Mouse (Mus musculus): ENCODE data around the gene Oasl1.
"Not testable (repeated sequence)": the region's sequence is repeated elsewhere in the genome, so short reads cannot be mapped to it uniquely, and the experiment has no call there.

Gene Oasl1

DNA sequence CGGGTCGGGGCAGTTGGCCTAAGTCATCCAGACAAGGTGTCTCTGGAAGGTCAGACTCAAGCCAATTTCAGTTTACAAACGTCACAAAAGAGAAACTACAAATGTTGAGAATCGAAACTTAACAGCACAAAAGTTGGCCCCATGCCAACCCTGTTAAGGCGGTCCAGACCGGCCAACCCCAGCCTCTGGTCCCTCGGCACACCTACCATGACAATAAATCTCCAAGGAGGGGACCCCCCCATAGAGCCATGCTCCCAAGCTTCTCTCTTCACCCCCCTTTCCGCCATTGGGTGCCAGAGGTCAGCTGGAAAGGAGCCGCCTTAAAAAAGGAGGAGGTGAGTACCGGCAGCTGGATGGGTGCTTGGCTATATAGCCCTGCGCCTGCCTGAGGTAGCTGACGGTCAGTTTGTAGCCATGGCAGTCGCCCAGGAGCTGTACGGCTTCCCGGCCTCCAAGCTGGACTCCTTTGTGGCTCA, at the start of gene Oasl1:
TSS of gene Oasl1 (plus strand) at position 243 of the 476 bp plus-strand sequence.
- DNase-seq (ENCODE audit: low read depth, low spot score), result no peak

DNA sequence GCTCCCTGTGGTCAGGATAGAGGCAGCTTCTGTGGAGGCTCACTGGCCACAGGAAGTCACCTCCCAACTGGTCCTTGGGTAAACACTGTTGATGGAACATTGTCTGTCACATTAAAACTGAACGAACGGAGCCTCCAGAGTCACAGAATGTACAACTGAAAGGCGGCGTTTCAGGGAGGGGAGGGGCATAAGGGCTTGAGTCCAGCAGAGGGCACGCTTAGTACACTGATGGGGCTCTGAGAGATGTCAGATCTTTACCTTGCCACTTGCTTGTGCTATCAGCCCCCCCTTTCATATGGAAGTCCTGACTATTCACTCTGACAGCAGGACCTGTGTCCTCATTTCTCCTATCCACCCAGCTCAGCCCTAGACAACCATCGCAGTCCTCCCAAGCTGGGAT, 47.2 kb upstream of the Oasl1 start:
- DNase-seq (ENCODE audit: low read depth, low spot score), result no peak

DNA sequence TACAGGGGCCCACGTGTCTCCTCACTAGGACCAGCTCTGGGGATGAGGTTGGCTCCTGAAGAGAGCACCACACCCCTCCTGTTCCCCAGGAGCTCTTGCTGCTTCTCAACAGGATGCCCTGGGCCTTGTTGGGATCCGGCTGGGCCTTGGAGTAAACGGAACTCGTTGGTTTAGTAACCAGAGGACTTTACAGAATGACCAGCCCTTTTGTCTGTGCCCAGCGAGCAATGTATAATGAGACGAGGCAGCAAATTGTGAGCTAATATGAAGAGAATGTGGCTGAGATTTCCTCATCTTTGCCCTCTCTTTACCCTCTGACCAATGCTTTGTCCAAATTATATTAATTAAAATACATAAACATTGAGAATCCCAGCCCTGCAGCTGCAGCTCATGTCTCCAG, 46.7 kb upstream of the Oasl1 start:
- no peak for DNase-seq (ENCODE audit: low read depth, low spot score)

DNA sequence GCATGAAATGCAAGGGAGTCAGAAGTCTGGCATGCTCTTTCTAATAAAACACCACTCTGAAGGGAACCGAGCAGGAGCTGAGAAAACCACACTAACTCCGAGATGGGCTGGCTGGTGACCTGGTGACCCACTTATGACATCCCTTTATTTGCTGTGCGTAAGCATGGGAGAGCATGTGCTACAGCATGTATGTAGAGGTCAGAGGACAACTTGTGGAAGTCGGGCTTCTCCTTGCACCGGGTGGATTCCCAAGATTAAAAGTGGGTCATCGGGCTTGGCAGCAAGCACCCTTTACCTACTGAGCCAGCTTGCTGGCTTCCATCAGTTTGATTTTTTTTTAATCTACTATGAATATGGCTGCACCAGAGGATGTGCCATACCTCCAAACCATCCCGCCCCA, 45.6 kb upstream of the Oasl1 start:
- DNase-seq (ENCODE audit: low read depth, low spot score), result no peak

DNA sequence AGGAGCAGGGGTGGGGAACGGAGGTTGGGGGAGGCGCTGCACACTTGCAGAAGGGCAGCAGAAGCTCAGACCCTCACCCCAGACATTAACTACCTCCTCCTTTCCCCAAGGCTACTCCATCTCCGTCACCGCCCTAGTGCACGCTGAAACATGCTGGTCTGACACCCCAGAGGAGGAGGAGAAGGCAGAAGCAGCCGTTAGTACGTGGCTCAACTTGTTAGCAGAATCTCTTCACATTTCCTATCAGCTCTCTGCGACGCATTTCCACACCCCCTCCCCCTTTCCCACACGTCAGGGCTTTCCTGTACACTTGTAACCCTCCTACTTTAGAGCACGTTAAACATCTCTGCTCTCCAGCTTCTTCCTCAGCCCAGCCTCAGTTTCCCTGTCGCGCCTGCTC, 43.6 kb upstream of the Oasl1 start:
- DNase-seq (ENCODE audit: low read depth, low spot score), result no peak

DNA sequence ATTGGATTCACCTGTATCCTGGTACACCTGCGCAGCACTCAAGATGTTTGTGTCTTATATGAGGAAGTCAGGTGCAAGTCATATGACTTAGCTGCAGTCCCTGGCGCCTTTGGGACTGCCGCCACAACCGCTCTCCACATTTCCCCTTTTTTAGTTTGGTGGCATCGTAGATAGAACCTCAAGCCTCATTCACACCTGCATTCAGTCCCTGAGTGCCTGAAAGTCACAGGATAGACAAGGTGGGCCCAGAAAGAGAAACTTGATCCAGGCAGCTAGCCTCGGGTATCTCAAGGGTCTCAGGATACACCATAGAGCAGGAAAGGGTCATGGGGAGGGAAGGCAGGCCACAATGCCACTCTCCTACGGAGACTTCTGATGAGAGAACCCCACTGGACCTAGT, 40.7 kb upstream of the Oasl1 start:
- DNase-seq (ENCODE audit: low read depth, low spot score), result not testable (repeated sequence)

DNA sequence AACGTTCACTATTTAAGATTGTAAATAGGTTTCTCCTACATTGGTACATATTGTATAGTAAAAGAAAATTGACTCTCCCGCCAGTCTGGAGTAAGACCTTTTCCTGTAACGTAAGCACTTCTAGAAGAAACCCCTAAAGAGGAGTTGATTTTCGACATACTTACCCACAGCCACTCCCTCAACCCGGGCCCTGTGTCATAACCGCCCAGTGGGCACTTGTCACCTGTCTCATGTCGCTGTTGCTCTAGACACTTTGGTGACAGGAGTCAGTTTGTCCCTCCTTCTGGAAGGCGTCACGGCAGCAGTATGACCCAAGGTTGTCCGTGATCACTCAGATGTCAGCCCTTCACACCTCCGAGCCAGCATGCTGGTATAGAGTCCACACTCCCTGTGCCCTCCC, 40.0 kb upstream of the Oasl1 start:
- no peak for DNase-seq (ENCODE audit: low read depth, low spot score)

DNA sequence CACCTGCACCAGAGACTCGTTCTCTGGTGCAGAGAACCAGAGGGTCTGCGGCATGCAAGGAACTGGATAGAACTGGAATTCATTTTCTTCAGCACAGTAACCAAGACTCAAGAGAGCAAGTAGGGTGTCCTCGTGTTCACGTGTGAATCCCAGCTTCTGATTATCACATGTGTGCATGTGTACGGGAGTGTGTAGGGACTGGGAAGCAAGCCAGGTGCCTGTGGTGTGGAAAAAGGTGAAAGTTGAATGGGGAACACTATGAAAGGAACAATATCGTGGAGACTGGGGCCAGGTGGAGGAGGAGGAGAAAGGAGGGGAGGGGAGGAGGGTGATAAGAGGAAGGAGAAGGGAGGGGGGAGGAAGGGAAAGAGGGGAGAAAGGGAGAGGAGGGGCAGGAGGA, 36.2 kb upstream of the Oasl1 start:
- no peak for DNase-seq (ENCODE audit: low read depth, low spot score)

DNA sequence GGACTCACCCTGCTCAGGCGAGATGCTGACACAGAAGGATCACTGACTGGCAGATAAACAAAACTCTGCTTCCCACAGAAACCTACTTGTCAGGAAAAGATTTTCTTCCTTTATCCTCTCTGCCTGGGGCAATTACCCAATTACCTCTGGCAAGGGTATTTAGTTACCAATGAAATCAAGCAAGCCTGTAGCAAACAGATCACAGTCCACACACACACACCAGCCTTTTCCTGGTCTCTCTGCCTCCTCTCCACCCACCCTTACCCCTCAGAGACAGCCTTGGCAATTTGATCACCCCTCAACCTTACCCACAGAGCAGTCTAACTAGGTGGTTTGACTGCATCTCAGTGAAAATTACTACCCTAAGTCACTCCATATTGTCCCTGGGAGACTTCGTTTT, 34.0 kb upstream of the Oasl1 start:
- no peak for DNase-seq (ENCODE audit: low read depth, low spot score)

DNA sequence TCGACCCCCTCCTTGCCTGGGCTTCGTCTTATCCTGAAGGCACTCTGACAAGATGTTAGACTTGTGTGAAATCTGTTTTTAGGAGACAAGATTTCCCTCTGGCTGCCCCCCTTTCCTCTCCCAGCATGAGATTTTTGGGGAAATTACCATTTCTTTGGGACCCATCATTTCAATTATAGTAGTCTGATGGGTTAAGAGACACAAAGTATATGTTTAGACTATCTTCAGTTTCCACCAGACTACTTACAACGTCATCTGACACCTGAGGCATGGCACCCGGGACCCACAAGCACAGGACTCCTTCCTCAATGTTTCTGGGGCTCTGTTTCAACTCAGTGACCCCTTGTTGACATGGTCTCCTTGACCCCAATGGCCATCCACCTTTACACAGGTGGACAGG, 27.5 kb upstream of the Oasl1 start:
- no peak for DNase-seq (ENCODE audit: low read depth, low spot score)

DNA sequence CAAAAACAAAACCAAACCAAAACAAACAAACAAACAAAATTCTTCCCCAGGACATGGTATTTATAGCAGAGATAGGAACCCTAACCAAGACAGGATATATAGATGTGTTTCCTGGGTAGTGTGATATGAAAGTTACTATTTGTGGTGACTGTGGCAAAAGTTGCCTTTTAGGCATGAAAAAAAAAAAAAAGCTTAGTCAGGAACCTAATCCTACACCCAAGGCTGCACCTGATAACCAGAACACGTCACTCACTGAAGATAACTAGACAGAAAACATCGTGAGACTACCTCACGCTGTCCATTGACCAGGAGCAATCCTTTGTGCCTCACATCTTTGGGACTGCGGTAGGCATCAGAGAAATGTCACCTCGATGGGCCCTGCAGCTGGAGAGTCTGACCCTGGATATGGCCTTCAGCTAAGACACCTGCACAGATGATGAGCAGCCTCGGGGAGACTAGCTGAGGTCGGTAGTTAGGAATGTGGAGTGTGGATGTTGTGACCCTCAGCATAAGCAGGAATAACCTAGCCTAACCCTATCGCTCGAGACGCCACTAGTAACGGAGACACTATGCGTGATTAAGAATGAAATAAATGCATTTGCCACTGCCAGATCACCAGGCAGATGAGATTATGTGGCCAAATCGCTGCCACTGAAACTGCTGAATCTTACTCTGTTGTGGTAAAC, 26.2 kb upstream of the Oasl1 start, which contains the start of gene Oasl2:
TSS of gene Oasl2 (plus strand) at position 249 of the 686 bp plus-strand sequence.
- no peak for DNase-seq (ENCODE audit: low read depth, low spot score)

DNA sequence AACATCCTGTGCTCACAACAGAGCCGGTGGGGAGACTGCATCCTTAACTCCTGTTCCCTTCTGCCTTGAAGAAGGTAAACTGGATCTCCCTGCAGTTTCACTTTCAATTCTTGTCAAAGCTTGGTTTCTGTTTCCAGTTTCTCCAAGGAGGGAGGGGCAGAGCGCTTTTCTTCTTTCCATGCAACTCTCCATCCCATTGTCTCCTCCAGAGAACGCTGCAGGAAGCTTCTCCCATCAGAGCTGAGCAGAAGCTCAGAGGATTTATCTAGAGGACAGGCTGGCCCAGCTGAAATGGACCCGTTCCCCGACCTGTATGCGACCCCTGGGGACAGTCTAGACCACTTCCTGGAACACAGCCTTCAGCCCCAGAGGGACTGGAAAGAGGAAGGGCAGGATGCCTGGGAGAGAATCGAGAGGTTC, 25.7 kb upstream of the Oasl1 start:
- DNase-seq (ENCODE audit: low read depth, low spot score), result no peak

DNA sequence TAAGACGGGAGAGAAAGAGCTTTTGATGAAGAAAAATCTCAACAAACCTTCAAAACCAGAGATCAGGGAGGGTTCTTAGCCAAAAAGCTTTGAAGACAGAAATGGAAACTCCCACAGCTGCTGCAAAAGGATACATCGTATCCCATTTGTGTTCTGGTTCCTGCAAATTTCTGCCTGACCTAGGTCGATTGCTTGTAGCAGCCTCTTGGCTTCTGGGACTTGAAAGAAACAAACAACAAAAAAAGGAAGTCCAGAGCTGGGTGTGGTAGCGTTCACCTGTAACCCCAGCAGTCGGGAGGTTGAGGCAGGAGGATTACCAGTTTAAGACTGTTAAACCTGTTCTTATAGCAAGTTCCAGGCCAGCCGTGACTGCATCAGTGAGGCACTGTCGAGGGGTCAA, 24.2 kb upstream of the Oasl1 start:
- DNase-seq (ENCODE audit: low read depth, low spot score), result no peak

DNA sequence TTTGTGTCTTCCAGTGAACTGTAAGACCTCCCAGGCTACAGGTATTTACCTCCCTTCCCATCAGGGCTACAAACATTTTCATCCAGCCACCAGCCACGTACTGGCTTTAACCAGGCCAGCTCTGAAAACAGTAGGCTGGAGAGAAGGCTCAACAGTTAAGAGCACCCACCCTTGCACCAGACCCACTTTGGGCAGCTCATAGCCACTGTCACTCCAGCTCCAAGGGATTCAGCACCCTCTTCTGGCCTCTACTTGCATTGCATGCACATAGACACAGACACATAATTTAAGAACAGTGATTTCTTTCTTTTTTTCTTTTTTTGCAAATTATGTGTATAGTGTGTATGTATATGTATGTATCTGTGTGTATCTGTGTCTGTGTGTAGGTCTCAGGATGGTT, 20.6 kb upstream of the Oasl1 start:
- DNase-seq (ENCODE audit: low read depth, low spot score), result no peak

DNA sequence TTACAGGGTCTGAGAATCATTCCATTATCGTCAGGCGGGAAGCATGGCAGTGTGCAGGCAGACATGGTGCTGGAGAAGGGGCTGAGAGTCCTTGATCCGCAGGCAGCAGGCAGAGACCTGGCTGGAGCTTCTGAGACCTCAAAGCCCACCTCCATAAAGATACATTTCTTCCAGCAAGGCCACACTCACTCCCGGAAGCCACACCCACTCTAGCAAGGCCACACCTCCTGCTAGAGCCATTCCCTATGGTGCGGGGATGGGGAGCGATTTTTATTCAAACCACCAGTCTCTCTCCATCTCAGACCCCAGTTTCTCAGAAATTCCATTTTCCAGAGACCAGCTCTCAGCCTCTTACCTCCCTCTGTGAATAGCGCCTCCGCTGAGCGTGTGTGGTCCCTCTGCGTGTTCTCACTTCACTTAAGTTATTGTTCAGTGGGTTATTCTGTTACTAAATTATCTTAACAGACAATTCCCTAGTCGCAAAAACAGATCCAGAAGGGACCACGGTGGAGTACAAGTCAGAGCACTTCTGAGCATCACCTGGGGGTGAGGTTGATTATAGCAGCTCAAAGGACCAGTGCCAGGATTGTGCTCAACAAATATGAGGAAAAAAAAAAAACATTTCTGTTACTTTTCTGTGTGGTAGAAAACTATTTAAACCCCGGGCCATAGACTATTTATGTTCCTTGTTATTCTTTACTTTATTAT, 14.3 kb upstream of the Oasl1 start:
- DNase-seq (ENCODE audit: low read depth, low spot score), result no peak

DNA sequence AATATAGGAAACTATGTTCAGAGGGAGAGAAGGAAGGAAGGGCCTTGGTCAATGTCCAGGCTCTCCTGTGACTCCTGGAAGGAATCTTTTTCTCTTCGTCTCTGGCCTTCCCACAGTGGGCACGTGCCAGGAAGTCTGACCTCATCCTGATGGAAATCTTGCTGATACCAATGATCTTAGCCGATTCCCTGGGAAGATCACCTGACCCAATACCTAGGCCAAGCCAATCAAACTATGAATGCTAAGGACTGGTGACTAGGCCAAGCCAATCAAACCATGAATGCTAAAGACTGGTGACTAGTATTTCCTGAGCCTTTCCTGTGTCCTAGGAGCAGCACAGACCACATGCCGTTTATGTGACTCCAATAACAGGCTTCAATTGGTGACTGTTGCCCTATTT, 9.4 kb upstream of the Oasl1 start:
- DNase-seq (ENCODE audit: low read depth, low spot score), result no peak

DNA sequence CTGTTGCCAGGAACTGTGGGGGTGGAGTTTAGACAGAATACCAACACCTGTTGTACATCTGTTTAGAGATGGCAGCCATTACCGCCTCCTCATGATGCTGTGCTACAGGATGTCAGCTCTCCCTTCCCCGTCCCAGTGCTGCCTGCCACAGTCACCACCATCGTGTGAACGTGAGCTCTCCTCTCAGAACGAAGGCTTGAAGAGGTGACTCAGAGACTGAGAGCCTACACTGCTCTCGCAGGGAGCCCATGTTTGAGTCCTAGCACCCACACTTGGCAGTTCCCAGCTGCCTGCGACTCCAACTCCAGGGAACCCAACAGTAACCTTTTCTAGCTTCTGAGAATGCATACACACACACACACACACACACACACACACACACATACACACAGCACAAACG, 8.2 kb upstream of the Oasl1 start:
- no peak for DNase-seq (ENCODE audit: low read depth, low spot score)

DNA sequence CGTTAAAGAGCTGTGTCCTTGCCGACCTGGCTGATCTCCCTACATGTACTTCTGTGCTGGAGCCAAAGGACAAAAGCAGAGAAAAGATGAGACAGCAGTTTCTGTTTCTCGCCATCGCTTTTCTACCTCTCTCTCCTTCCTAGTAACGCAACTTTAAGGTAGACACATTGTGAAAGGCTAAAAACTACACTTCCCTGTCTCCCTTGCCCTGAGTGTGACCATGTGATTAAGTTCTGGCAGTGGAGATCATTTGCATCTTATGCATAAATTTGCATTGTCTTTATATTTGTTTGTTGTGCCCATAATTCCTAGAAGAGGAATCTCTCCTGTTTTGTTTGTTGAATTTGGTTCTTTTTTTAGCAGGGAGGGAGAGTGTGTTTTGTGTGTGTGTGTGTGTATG, 7.2 kb upstream of the Oasl1 start:
- no peak for DNase-seq (ENCODE audit: low read depth, low spot score)

DNA sequence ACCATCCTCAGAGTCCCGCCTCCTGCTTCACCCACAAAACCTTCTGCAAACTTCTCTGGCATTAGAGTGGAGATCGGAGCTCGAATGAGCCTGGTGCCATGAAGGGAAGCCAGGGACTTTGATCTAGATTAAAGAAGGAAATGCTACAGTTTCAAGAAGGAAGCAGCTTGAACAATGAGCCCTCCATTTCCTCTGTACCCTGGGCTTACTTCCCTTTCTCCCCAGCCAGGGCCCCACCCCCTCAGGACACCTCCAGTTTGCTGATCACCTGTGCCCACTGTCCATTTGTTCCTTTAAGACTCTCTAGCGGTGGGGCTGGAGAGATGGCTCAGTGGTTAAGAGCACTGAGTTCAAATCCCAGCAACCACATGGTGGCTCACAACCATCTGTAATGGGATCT, 6.3 kb upstream of the Oasl1 start:
- DNase-seq (ENCODE audit: low read depth, low spot score), result no peak

DNA sequence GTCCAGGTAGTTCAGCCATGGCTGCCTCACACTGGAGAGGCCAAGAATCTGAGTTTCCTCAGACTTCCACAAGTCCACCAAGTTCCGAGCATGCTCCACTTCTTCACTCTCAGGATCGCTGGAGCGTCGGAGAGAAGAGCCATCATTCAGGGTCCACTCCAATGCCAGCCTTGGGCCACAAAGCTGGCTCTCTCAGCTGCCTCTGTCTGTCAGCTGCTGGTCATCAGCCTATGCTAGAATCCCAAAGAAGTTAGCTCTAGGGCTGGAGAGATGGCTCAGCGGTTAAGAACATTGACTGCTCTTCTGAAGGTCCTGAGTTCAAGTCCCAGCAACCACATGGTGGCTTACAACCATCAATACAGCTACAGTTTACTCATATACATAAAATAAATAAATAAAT, 5.7 kb upstream of the Oasl1 start:
- not testable (repeated sequence) for DNase-seq (ENCODE audit: low read depth, low spot score)

DNA sequence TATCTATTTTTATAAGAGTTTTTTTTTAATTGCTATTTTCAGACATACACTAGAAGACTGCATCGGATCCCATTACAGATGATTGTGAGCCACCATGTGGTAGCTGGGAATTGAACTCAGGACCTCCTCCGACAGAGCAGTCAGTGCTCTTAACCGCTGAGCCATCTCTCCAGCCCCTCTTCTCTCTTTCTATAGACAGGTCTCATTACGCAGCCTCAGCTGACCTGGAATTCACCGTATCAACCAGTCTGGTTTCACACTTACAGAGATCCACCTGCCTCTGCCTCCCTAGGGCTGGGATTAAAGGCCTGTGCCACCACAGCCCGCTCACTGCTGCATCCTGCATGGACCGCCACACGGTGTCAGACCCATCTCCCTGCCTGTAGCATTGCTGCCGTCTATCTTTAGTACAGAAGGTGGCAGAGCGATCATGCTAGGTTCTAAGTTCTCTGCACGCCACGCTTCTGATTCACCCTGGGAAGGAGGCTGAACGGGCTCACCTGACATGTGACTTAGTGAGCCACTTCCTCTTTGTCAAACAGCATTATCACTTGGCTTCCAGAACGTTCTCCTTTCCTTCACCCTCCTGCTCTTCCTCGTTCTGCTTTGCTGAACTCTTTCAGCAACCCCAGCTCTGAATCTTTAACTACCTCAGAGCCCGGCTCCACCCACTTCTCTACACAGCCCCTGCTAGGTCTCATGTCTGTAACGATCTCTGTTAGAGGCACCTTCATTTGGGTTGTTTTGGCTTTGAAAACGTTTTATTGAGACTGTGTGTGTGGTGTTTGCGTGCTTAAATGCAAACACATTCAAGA, 1.3 kb upstream of the Oasl1 start:
- no peak for DNase-seq (ENCODE audit: low read depth, low spot score)

DNA sequence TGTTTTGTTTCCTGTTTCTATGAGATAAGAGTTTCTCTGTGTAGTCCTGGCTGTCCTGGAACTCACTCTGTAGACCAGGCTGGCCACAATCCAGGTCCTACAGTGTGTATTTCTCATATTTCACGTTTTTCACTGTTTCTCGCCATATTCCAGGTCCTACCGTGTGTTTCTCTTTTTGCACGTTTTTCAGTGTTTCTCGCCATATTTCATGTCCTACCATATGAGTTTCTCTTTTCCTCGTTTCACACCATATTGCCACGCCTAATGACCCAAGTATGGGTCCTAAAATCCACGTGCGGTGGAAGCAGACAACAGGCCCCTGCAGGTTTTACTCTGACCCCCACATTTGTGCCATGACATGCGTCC, 691 bp upstream of the Oasl1 start:
- DNase-seq (ENCODE audit: low read depth, low spot score), result no peak
